Mouse (Mus musculus) spleen, postnatal 14 days (tissue): ENCODE measurements around the gene Srp68.

Source experiments
- DNase-seq, 2 experiments: peaks; one replicate each; pipeline ENCODE4 v3.0.0; 2021 to 2022; ENCODE audit warnings: low spot score in 2 of 2

Gene Srp68

GRCm38 (mm10) chr11:116247502-116248222 lies 26.4 kb downstream of the Srp68 start:
- no peak for DNase-seq

- no peak for DNase-seq
These were observed 28.4 kb downstream of the Srp68 start for GRCm38 (mm10) chr11:116245616-116246015.

GRCm38 (mm10) chr11:116244580-116244979 lies 29.4 kb downstream of the Srp68 start:
- DNase-seq = no peak

- no peak for DNase-seq
These were observed 32.2 kb downstream of the Srp68 start for GRCm38 (mm10) chr11:116241744-116242235.

- no peak for DNase-seq
These were observed 34.2 kb downstream of the Srp68 start for GRCm38 (mm10) chr11:116239797-116240196.

GRCm38 (mm10) chr11:116237742-116238395 lies 36.1 kb downstream of the Srp68 start, which contains the start of gene Evpl:
Gene Evpl (minus strand): TSS chr11:116238077.
- no peak for DNase-seq

GRCm38 (mm10) chr11:116234901-116235300 lies 39.1 kb downstream of the Srp68 start:
- DNase-seq = no peak

- no peak for DNase-seq
These were observed 41.6 kb downstream of the Srp68 start for GRCm38 (mm10) chr11:116232427-116232826.

GRCm38 (mm10) chr11:116228699-116229098 lies 45.3 kb downstream of the Srp68 start:
- DNase-seq = no peak

GRCm38 (mm10) chr11:116226414-116226813 lies 47.6 kb downstream of the Srp68 start:
- peak; percentile 67 to 84 for DNase-seq

GRCm38 (mm10) chr11:116222740-116223059 lies 51.3 kb downstream of the Srp68 start:
- DNase-seq = no peak

GRCm38 (mm10) chr11:116221931-116222739 lies 51.9 kb downstream of the Srp68 start:
- no peak for DNase-seq

GRCm38 (mm10) chr11:116219885-116220284 lies 54.1 kb downstream of the Srp68 start:
- DNase-seq = peak in 1 of 2 experiments; percentile 58

GRCm38 (mm10) chr11:116218737-116219400 lies 55.1 kb downstream of the Srp68 start:
- DNase-seq = no peak

GRCm38 (mm10) chr11:116218263-116218662 lies 55.8 kb downstream of the Srp68 start:
- no peak for DNase-seq

GRCm38 (mm10) chr11:116216549-116216948 lies 57.5 kb downstream of the Srp68 start:
- no peak for DNase-seq

GRCm38 (mm10) chr11:116215991-116216390 lies 58.0 kb downstream of the Srp68 start:
- no peak for DNase-seq

- DNase-seq = peak in 1 of 2 experiments; percentile 23
These were observed 58.8 kb downstream of the Srp68 start for GRCm38 (mm10) chr11:116215181-116215580.

GRCm38 (mm10) chr11:116213877-116214510 lies 60.0 kb downstream of the Srp68 start:
- DNase-seq = no peak

GRCm38 (mm10) chr11:116212847-116213246 lies 61.2 kb downstream of the Srp68 start:
- no peak for DNase-seq

GRCm38 (mm10) chr11:116210696-116211095 lies 63.3 kb downstream of the Srp68 start:
- no peak for DNase-seq
